Mouse (Mus musculus): ENCODE results near the gene Cpz. TPM values are rescaled to one million over a fixed set of nuclear protein-coding genes. Genes with fewer than 3 reads are reported as not detected.

The Cpz gene
- polyA plus RNA-seq, 1 experiment: 0.36 TPM

GRCm38 (mm10) chr5:35479521-35479920, 46.0 kb downstream of the Cpz start:
- DNase-seq: no peak
- Histone ChIP-seq H3K4me3 (replicated peaks; ENCODE audit: insufficient read depth, low read depth, low read length) (no peak overlapping the region), H3K27ac (ENCODE audit: insufficient read depth, low read length) (no peak overlapping the region), H3K27me3 (ENCODE audit: control insufficient read depth, insufficient read depth, low read length) (no peaks in the 10 kb centered on the region), H3K4me1 (ENCODE audit: control insufficient read depth, insufficient read depth, low read length) (no peaks in the 10 kb centered on the region)
- TF ChIP-seq POLR2A (IDR thresholded peaks at IDR 0.05; ENCODE audit: borderline replicate concordance, insufficient read depth, low read length): no peak
- TF ChIP-seq CTCF (IDR thresholded peaks at IDR 0.05; ENCODE audit: borderline replicate concordance, insufficient read depth, low read depth, low read length): no peak
- WGBS: 37% methylated on average over 4 of the region's 4 CpGs

- DNase-seq: no peak
- H3K4me3 ChIP-seq (replicated peaks; ENCODE audit: insufficient read depth, low read depth, low read length): no peak overlapping the region
- no peaks in the 10 kb centered on the region for H3K27me3 ChIP-seq (ENCODE audit: control insufficient read depth, insufficient read depth, low read length)
- TF ChIP-seq CTCF (IDR thresholded peaks at IDR 0.05; ENCODE audit: borderline replicate concordance, insufficient read depth, low read depth, low read length) (peak; percentile 38; the same call in 1 of the 2 replicates), POLR2A (IDR thresholded peaks at IDR 0.05; ENCODE audit: borderline replicate concordance, insufficient read depth, low read length) (no peak)
- no peaks in the 10 kb centered on the region for H3K4me1 ChIP-seq (ENCODE audit: control insufficient read depth, insufficient read depth, low read length)
- WGBS: 53% methylated on average over 6 of the region's 6 CpGs
- no peak overlapping the region for H3K27ac ChIP-seq (ENCODE audit: insufficient read depth, low read length)
Observed at GRCm38 (mm10) chr5:35475236-35475635, 50.3 kb downstream of the Cpz start.

- Histone ChIP-seq H3K4me1 (ENCODE audit: control insufficient read depth, insufficient read depth, low read length) (no peaks in the 10 kb centered on the region), H3K4me3 (replicated peaks; ENCODE audit: insufficient read depth, low read depth, low read length) (no peak overlapping the region), H3K27me3 (ENCODE audit: control insufficient read depth, insufficient read depth, low read length) (no peaks in the 10 kb centered on the region), H3K27ac (ENCODE audit: insufficient read depth, low read length) (no peak overlapping the region)
- no peak for DNase-seq
- TF ChIP-seq CTCF (IDR thresholded peaks at IDR 0.05; ENCODE audit: borderline replicate concordance, insufficient read depth, low read depth, low read length) (no peak), POLR2A (IDR thresholded peaks at IDR 0.05; ENCODE audit: borderline replicate concordance, insufficient read depth, low read length) (no peak)
- 63% methylated on average over 7 of the region's 7 CpGs for WGBS
Observed at GRCm38 (mm10) chr5:35470885-35471528, 54.5 kb downstream of the Cpz start.

- no peaks in the 10 kb centered on the region for H3K4me1 ChIP-seq (ENCODE audit: control insufficient read depth, insufficient read depth, low read length)
- no peaks in the 10 kb centered on the region; the same call in 1 of the 2 replicates for H3K27me3 ChIP-seq (ENCODE audit: control insufficient read depth, insufficient read depth, low read length)
- TF ChIP-seq POLR2A (IDR thresholded peaks at IDR 0.05; ENCODE audit: borderline replicate concordance, insufficient read depth, low read length) (no peak), CTCF (IDR thresholded peaks at IDR 0.05; ENCODE audit: borderline replicate concordance, insufficient read depth, low read depth, low read length) (no peak)
- H3K27ac ChIP-seq (ENCODE audit: insufficient read depth, low read length): no peak overlapping the region
- H3K4me3 ChIP-seq (replicated peaks; ENCODE audit: insufficient read depth, low read depth, low read length): no peak overlapping the region
- no peak for DNase-seq
- 21% methylated on average over 21 of the region's 21 CpGs for WGBS
Observed at GRCm38 (mm10) chr5:35465966-35466635, 59.4 kb downstream of the Cpz start.

GRCm38 (mm10) chr5:35462081-35462480, 63.4 kb downstream of the Cpz start:
- H3K27me3 ChIP-seq (ENCODE audit: control insufficient read depth, insufficient read depth, low read length): no peaks in the 10 kb centered on the region; the same call in 1 of the 2 replicates
- H3K4me3 ChIP-seq (replicated peaks; ENCODE audit: insufficient read depth, low read depth, low read length): no peak overlapping the region
- WGBS: 40% methylated on average over 8 of the region's 8 CpGs
- no peak for TF ChIP-seq POLR2A (IDR thresholded peaks at IDR 0.05; ENCODE audit: borderline replicate concordance, insufficient read depth, low read length)
- TF ChIP-seq CTCF (IDR thresholded peaks at IDR 0.05; ENCODE audit: borderline replicate concordance, insufficient read depth, low read depth, low read length): no peak
- no peak for DNase-seq
- no peak overlapping the region for H3K27ac ChIP-seq (ENCODE audit: insufficient read depth, low read length)
- H3K4me1 ChIP-seq (ENCODE audit: control insufficient read depth, insufficient read depth, low read length): no peaks in the 10 kb centered on the region

GRCm38 (mm10) chr5:35459760-35460159, 65.7 kb downstream of the Cpz start:
- no peak for DNase-seq
- 79% methylated on average over 4 of the region's 4 CpGs for WGBS
- Histone ChIP-seq H3K4me3 (replicated peaks; ENCODE audit: insufficient read depth, low read depth, low read length) (no peak overlapping the region), H3K27me3 (ENCODE audit: control insufficient read depth, insufficient read depth, low read length) (no peaks in the 10 kb centered on the region), H3K4me1 (ENCODE audit: control insufficient read depth, insufficient read depth, low read length) (no peaks in the 10 kb centered on the region), H3K27ac (ENCODE audit: insufficient read depth, low read length) (no peak overlapping the region)
- TF ChIP-seq CTCF (IDR thresholded peaks at IDR 0.05; ENCODE audit: borderline replicate concordance, insufficient read depth, low read depth, low read length): no peak
- TF ChIP-seq POLR2A (IDR thresholded peaks at IDR 0.05; ENCODE audit: borderline replicate concordance, insufficient read depth, low read length): no peak

GRCm38 (mm10) chr5:35458267-35458666, 67.2 kb downstream of the Cpz start:
- TF ChIP-seq POLR2A (IDR thresholded peaks at IDR 0.05; ENCODE audit: borderline replicate concordance, insufficient read depth, low read length) (no peak), CTCF (IDR thresholded peaks at IDR 0.05; ENCODE audit: borderline replicate concordance, insufficient read depth, low read depth, low read length) (no peak)
- no peak for DNase-seq
- H3K4me1 ChIP-seq (ENCODE audit: control insufficient read depth, insufficient read depth, low read length): no peaks in the 10 kb centered on the region
- H3K27me3 ChIP-seq (ENCODE audit: control insufficient read depth, insufficient read depth, low read length): no peaks in the 10 kb centered on the region
- WGBS: 63% methylated on average over 3 of the region's 3 CpGs
- H3K4me3 ChIP-seq (replicated peaks; ENCODE audit: insufficient read depth, low read depth, low read length): no peak overlapping the region
- no peak overlapping the region for H3K27ac ChIP-seq (ENCODE audit: insufficient read depth, low read length)

GRCm38 (mm10) chr5:35457364-35457763, 68.1 kb downstream of the Cpz start:
- TF ChIP-seq POLR2A (IDR thresholded peaks at IDR 0.05; ENCODE audit: borderline replicate concordance, insufficient read depth, low read length) (no peak), CTCF (IDR thresholded peaks at IDR 0.05; ENCODE audit: borderline replicate concordance, insufficient read depth, low read depth, low read length) (no peak)
- H3K4me1 ChIP-seq (ENCODE audit: control insufficient read depth, insufficient read depth, low read length): no peaks in the 10 kb centered on the region
- H3K27ac ChIP-seq (ENCODE audit: insufficient read depth, low read length): no peak overlapping the region
- H3K4me3 ChIP-seq (replicated peaks; ENCODE audit: insufficient read depth, low read depth, low read length): no peak overlapping the region
- 68% methylated on average over 7 of the region's 7 CpGs for WGBS
- DNase-seq: no peak
- no peaks in the 10 kb centered on the region for H3K27me3 ChIP-seq (ENCODE audit: control insufficient read depth, insufficient read depth, low read length)

All from cerebellum, adult 2 months (tissue).